Mouse (Mus musculus) fat pad, adult 2 months (tissue): ENCODE data around the gene Vrk2.

Source experiments
- DNase-seq: peaks from one replicate; pipeline ENCODE4 v3.0.0-alpha.2; 2011; ENCODE audit warnings: low read depth, low spot score; ENCODE audit errors: extremely low read depth

Gene Vrk2

DNA sequence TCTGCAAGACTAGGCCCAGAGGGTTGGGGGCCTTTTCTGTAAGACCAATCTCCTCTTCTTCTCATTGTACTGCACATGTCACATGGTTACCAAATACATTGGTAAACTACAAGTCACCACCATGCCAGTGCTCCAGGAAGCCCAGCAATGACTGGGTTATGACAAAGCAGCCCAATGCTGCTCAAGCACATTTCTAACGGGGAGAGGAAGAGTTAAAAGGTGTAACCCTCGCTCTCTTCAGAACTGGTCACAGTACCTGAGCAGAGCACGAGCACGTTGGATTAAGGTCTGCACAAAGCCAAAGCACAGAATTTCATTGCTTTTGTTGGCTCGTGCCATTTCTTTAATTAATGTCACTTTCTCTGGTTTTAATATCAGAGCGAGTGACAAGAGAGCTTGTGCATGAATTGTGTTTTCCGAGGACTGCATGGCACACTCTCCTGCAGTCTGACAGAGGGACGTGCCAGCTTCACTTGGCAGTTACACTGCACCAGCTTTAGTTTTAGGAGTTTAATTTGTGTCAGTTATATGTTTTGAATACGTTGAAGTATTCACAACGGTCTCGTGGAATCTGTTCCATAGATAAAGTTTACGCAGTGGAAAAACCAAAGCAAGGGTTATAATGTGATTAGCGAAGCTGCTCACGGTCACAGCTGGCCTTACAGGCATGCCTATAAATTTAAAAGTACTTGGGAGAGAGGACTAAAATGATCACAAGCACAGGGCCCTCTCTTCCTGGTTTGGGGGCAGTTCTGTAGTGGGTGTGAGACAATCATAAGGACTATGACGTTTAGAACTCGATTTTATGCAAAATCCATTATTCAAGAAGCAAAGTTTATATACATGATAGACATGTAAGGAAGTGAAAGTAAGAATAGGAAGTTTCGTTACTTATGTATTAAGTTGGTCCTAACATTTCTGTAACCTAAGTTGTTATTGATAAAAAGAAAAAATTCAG, 8.1 kb downstream of the Vrk2 start:
- DNase-seq, result no peak

DNA sequence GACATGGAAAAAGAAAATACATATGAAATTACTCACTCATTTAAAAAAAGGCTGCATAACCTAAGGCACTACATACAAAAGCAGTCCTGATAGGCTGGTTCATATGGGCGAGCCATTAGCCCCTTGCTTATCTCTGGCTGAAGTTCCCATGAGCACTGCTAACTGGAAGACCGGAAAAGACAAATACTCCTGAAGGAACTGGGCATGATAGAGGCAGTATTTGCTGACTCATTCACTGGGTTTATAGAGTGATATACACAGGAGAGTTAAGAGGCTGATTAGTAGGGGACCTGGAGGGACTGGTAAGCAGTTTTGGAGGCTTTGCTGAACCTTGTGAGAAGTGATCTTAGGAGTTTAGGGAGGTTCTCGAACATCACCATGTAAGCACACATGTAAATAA, 42.2 kb downstream of the Vrk2 start:
- no peak for DNase-seq

- no peak for DNase-seq
Observed at GRCm38 (mm10) chr11:26537816-26538215, 56.0 kb downstream of the Vrk2 start.

- DNase-seq, result no peak
Observed at GRCm38 (mm10) chr11:26533828-26534119, 60.0 kb downstream of the Vrk2 start.

DNA sequence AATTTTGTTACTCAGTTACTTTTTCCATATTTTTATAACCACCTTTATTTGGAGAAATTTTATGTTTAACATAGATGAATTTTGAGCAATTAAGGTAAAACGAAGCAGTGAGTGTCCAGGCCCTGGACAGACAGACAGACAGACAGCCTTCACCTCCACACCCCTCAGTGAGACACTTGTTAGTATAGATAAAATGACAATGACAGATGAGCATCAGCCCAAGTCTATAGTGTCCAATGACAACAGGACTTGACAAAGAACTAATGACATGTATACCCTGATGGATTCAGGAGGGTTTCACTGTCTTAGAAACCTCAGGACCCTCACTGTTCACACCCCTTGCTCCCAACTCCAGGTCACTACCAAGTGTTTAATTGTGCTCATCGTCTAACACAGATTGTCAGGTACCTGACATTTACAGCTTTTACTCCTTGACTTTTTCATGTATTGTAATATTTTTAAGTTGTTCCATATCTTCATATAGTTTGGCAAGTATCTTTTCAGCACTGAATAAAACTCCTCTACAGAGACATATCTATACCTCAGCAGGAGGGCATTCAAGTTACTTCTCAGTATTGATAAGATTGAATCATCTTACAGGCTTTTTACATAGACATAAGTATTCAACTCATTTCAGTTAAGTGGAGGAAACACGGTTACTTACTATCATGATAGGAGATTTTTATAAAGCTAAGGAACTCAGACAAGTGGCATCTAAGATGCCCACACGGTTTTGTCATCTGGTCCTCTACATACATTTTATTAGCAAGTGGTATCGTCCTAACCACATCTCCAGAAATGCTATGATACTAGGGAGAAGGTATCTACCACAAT, 60.6 kb downstream of the Vrk2 start:
- DNase-seq, result no peak

DNA sequence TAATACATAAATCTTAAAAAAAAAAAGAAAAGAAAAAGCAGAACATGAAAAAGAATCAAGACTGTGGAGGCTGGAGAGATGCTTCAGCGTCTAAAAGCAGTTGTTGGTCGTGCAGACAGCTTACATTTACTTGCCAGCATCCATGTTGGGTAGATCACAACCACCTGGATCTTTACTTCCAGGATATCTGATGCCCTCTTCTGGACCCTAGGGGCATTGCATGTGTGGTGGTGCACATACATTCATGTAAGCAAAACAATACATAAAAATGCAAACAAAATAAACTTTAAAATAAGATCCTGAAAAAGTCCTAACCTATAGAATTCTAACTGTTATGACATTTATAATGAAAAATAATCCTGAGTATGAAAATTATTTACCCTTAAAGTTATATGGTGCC, 66.9 kb downstream of the Vrk2 start:
- DNase-seq, result no peak

DNA sequence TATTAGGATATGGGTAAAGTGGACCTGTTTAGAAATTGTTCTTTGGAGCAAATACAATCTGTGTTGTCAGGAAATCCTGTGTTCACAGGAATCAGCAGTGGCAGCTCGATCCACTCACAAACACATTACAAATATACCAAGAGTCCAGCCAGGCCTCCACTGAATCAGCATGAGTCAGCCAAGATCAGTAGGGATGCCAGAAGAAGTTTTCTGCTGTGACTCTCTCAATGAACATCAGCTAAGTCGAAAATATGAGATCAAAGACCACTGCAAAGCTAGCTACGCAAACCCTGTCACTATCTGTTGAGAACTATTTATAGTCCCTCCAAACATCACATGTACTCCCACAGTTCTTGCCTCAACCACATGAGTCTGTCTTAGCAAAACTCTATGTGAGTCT, 74.8 kb downstream of the Vrk2 start:
- no peak for DNase-seq

- DNase-seq, result no peak
Observed at GRCm38 (mm10) chr11:26516086-26516485, 77.7 kb downstream of the Vrk2 start.

DNA sequence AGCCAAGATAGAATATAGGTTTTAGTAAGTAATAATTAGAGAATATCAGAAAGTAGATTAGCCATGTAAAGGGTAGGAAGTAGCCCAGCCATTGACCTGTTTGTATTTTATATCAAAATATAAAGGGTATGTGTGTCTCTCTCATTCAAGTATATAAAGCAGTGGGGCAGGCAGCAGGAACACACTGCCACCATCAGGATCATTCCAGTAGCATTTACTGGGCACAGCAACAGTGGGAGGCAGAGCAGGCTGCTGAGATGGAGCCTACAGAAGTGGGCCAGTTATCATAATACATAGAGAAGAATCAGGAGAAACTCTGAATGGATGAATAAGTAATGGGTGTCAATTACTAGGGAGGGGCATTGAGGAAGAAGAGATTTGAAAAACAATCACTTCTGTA, 80.1 kb downstream of the Vrk2 start:
- no peak for DNase-seq

GRCm38 (mm10) chr11:26495951-26496350, 97.8 kb downstream of the Vrk2 start:
- DNase-seq, result no peak

DNA sequence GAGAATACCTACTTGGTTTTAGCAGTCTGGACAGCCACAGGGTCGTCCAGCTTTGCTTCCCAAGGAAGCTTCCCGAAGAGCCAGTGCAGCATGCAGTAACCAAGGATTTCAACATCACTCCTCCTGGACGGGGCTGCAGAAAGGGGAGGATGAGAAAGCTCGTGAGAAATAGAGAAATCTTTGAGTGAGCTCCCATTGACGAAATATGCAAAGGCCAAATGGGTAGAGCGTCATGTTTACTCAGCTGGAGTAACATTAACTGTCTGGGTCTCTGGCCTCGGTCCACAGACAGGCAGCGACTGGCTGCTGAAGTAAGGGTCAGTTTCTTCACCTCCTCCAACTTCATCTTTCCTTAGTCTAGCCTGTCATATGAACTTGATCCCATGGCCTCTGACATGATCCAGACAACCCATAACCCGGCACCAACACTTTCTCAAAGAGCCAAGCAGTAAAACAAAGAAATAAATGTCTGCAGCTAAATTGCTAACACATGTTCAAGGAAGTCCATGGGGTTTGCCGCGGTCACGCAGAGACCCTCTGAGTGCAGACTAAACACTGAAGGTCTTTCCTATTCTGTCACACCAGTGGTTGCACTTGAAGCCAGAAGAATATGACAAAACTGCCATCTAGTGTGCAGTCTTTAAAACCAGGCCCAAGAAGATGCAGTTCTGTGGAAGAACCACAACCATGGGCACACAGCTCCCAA, 103.9 kb downstream of the Vrk2 start:
- no peak for DNase-seq

- no peak for DNase-seq
Observed at GRCm38 (mm10) chr11:26481691-26482242, 112.0 kb downstream of the Vrk2 start.

DNA sequence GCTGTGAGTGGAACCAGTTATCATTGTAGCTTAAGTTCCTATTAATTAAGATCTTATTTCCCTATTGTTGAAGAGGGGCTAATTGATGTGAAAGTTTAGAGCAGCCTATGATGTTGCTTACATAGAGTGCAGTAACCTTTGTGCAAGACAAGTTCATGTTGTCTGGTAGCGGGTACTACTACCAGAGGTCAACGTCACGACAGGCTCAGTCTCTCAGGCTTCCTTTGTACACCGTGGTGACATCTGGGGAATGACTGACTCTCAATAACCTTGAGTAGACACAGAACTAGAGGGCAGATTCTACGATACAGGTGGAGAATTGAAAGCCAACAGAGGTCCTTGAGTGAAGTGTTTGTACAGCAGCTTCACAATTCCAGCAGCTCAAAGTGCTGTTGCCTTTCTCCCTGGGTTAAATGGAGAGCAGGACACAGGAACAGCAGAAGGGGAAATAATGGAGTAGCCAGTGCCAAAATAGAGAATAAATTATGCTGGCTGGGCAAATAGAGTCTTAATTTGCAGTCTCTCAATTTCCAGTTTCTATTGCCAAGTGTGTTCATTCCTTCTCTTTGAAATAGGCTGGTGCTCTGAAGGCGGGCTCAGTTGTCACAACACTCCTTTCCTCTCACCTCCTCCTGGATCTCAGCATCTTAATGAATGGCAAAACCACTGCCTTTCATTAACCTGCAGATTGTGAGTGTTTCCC, 116.6 kb downstream of the Vrk2 start:
- DNase-seq, result no peak

GRCm38 (mm10) chr11:26454081-26454480, 139.7 kb downstream of the Vrk2 start:
- DNase-seq, result no peak

- DNase-seq, result no peak
Observed at GRCm38 (mm10) chr11:26452693-26453092, 141.1 kb downstream of the Vrk2 start.

DNA sequence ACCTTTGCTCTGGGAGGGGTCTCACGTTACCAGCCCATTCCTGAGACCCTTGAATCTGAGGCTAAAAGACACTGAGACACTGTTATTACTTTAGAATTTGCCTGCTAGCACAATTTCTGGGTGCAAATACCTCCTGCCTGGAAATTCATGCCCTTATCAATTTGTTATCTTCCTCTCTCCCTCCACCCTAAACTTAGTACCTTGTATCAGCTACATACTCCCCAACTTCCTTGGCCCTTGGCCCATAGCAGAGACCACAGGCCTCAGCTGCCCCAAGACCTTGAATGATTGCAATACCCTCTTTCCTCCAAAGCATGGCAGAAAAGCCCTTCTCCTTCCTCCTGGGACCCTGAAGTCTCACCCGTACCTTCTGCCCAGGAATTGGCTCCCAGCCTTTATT, 142.6 kb downstream of the Vrk2 start:
- no peak for DNase-seq

- DNase-seq, result no peak
Observed at GRCm38 (mm10) chr11:26450636-26451035, 143.2 kb downstream of the Vrk2 start.

- DNase-seq, result no peak
Observed at GRCm38 (mm10) chr11:26449789-26450188, 144.0 kb downstream of the Vrk2 start.

DNA sequence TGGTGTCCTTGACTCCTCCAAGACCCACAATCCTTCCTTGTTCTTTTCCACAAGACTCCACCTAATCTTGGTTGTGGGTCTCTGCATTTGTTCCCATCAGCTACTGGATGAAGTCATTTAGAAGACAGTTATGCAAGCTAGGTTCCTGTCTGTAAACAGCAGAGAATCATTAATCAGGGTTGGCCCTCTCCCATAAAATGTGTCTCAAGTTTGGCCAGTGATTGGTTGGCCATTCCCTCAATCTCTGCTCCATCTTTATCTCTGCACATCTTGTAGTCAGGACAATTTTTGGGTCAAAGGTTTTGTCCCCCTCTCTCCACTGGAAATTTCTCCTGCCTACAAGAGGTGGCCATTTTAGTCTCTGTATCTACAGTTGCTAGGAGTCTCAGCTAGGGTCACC, 149.4 kb downstream of the Vrk2 start:
- DNase-seq, result no peak

DNA sequence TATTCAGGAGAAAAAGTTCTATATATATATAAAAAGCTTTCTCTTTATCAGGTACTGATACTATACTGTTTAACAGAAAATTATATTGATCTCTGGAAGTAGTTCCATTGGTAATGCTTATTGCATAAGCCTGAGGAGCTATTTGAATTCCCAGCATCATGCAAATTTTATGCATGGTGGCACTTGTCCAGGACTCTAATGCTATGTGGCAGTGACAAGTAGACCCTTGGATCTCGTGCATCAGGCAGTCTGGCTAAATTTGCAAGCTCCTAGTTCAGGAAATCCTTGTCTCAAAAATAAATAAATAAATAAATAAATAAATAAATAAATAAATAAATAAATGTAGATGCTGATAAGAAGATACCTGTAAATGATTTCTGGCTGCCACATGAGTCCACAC, 152.7 kb downstream of the Vrk2 start:
- no peak for DNase-seq

GRCm38 (mm10) chr11:26437818-26438217, 156.0 kb downstream of the Vrk2 start:
- DNase-seq, result no peak
